Mouse (Mus musculus): ENCODE measurements around the gene Rnf31. TPM values are rescaled to one million over a fixed set of nuclear protein-coding genes. Genes with fewer than 3 reads are reported as not detected.

The Rnf31 gene
- 52.5 and 63.2 TPM in 2 replicates for polyA plus RNA-seq (2012; rRNA removed)

DNA sequence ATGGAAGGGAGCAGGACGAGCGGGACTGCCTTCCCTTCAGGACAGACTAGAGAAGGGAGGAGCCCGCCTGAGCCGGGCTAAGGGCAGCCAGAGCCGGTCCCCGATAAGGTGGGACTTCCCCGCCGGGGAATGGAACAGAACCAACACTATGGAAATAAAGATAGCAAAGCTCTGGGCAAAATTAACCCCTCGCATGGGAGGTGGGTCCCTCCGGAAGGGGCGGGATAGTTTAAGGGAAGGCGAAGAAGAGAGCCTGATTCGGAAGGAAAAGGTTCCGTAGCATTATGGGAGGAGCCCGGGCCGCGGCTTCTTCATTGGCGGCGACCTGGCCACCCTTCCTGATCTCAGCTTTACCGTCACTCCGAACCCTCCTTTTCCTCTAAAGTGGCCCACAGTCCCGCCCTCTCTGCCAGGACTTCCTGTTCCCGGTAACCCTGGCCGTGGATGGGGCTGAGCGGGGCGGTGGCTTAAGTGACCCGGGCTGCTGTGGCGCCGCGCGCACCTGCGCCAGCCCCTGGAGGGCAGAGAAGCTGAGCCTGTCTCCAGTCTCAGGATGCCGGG, at the start of gene Rnf31:
TSS of gene Rnf31 (plus strand) at position 378 of the 561 bp plus-strand sequence.
- Histone ChIP-seq H3K36me3 (ENCODE audit: control insufficient read depth, insufficient read depth, low read length) (peaks cover 33% of the 10 kb centered on the region), H3K27me3 (ENCODE audit: control insufficient read depth, insufficient read depth, low read length) (no peaks in the 10 kb centered on the region), H3K27ac (ENCODE audit: insufficient read depth, low read length) (peak within 1 kb of the TSS; percentile 95), H3K4me1 (ENCODE audit: control insufficient read depth, insufficient read depth, insufficient read length) (peaks cover 6% of the 10 kb centered on the region; the same call in 1 of the 2 replicates), H3K4me3 (ENCODE audit: extremely low read depth, insufficient read depth, insufficient read length) (peak within 1 kb of the TSS; percentile 83)
- WGBS, result under 1% methylated on average over 33 of the region's 33 CpGs
- peak; percentile 51 for TF ChIP-seq POLR2A (IDR thresholded peaks at IDR 0.05; ENCODE audit: low read depth, low read length)
- no peak for TF ChIP-seq CTCF (IDR thresholded peaks at IDR 0.05; ENCODE audit: extremely low read depth, insufficient read depth, insufficient read length, insufficient replicate concordance)
- peak; percentile 73 to 91 for DNase-seq (ENCODE audit: low read depth in 1 of 2, low spot score in 2 of 2)

DNA sequence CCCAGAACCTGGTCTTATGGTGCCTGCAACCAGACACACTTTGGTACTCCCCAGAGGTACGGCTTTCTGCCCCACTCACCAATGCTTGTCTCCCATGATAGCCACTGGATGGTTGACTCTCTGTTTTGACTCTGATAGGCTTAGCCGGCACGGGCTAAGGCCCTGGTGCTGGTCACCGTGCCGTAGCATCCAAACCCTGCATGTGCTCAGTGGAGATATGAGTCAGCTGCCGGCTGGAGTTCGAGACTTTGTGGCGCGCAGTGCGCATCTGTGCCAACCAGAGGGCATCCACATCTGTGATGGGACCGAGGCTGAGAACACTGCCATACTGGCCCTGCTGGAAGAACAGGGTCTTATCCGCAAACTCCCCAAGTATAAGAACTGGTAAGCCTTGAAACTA, 49.2 kb upstream of the Rnf31 start:
- Histone ChIP-seq H3K27me3 (ENCODE audit: control insufficient read depth, insufficient read depth, low read length) (no peaks in the 10 kb centered on the region), H3K27ac (ENCODE audit: insufficient read depth, low read length) (no peak overlapping the region), H3K4me3 (ENCODE audit: extremely low read depth, insufficient read depth, insufficient read length) (no peak overlapping the region), H3K4me1 (ENCODE audit: control insufficient read depth, insufficient read depth, insufficient read length) (peaks cover 9% of the 10 kb centered on the region; the same call in 1 of the 2 replicates), H3K36me3 (ENCODE audit: control insufficient read depth, insufficient read depth, low read length) (peaks cover 17% of the 10 kb centered on the region)
- DNase-seq (ENCODE audit: low read depth in 1 of 2, low spot score in 2 of 2), result no peak
- TF ChIP-seq CTCF (IDR thresholded peaks at IDR 0.05; ENCODE audit: extremely low read depth, insufficient read depth, insufficient read length, insufficient replicate concordance), result no peak
- no peak for TF ChIP-seq POLR2A (IDR thresholded peaks at IDR 0.05; ENCODE audit: low read depth, low read length)
- WGBS, result 83% methylated on average over 12 of the region's 12 CpGs

DNA sequence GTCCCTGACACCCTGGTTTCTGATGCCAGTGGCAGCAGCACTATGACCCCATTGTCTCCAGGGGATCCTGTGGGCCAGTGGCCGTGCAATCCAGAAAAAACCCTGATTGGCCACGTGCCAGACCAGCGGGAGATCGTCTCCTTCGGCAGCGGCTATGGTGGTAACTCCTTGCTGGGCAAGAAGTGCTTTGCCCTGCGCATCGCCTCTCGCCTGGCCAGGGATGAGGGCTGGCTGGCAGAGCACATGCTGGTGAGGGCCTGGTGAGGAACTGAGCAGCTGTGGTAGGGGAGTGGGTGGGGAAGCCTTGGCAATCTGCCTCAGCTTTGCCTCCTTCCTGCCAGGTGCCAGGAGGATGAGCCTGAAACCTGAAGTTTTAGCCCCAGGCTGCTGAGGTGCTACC, 47.2 kb upstream of the Rnf31 start:
- H3K4me1 ChIP-seq (ENCODE audit: control insufficient read depth, insufficient read depth, insufficient read length), result peaks cover 9% of the 10 kb centered on the region; the same call in 1 of the 2 replicates
- no peak overlapping the region for H3K4me3 ChIP-seq (ENCODE audit: extremely low read depth, insufficient read depth, insufficient read length)
- WGBS, result 83% methylated on average over 9 of the region's 9 CpGs
- peaks cover 34% of the 10 kb centered on the region for H3K36me3 ChIP-seq (ENCODE audit: control insufficient read depth, insufficient read depth, low read length)
- no peaks in the 10 kb centered on the region for H3K27me3 ChIP-seq (ENCODE audit: control insufficient read depth, insufficient read depth, low read length)
- H3K27ac ChIP-seq (ENCODE audit: insufficient read depth, low read length), result no peak overlapping the region
- no peak for DNase-seq (ENCODE audit: low read depth in 1 of 2, low spot score in 2 of 2)
- TF ChIP-seq CTCF (IDR thresholded peaks at IDR 0.05; ENCODE audit: extremely low read depth, insufficient read depth, insufficient read length, insufficient replicate concordance) (no peak), POLR2A (IDR thresholded peaks at IDR 0.05; ENCODE audit: low read depth, low read length) (no peak)

DNA sequence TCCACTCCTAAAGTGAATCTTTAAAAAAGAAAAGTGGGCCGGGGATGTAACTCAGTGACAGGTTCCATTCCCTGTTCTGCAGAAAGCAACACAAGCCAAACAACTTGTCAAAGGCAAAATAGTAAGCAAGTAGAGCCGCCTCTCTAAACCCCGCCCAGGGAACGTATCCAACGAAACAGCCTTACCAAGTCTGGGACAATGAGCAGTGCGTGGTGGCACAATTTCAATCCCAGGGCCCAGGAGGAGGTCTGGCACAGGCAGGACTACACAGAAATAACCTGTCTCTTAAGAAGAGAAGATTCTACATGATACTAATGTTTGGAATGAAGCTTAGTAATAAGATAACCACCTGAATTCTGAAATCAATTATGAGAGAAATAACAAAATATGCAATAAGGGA, 41.3 kb upstream of the Rnf31 start:
- Histone ChIP-seq H3K36me3 (ENCODE audit: control insufficient read depth, insufficient read depth, low read length) (peaks cover 22% of the 10 kb centered on the region), H3K27me3 (ENCODE audit: control insufficient read depth, insufficient read depth, low read length) (no peaks in the 10 kb centered on the region), H3K4me1 (ENCODE audit: control insufficient read depth, insufficient read depth, insufficient read length) (no peaks in the 10 kb centered on the region), H3K27ac (ENCODE audit: insufficient read depth, low read length) (no peak overlapping the region), H3K4me3 (ENCODE audit: extremely low read depth, insufficient read depth, insufficient read length) (no peak overlapping the region)
- WGBS, result 92% methylated on average over 6 of the region's 6 CpGs
- no peak for TF ChIP-seq CTCF (IDR thresholded peaks at IDR 0.05; ENCODE audit: extremely low read depth, insufficient read depth, insufficient read length, insufficient replicate concordance)
- no peak for TF ChIP-seq POLR2A (IDR thresholded peaks at IDR 0.05; ENCODE audit: low read depth, low read length)
- no peak for DNase-seq (ENCODE audit: low read depth in 1 of 2, low spot score in 2 of 2)

DNA sequence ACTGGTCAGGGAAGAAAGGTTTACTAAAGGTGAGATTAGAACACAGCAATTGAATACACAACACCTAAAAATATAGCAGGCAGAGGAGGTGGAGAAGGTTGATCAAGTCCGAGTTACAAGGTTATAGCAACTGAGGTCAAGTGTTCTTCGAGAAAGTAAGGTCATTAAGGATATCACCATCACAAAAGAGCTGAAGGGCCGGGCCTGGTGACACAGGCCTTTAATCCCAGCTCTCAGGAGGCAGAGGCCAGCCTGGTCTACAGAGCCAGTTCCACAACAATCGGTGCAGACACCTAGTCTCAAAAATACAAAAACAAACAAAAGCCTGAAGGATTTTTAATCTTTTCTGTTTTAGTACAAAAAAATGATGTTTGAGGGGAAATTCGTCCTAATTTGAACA, 40.2 kb upstream of the Rnf31 start:
- Histone ChIP-seq H3K27me3 (ENCODE audit: control insufficient read depth, insufficient read depth, low read length) (no peaks in the 10 kb centered on the region), H3K4me1 (ENCODE audit: control insufficient read depth, insufficient read depth, insufficient read length) (no peaks in the 10 kb centered on the region), H3K27ac (ENCODE audit: insufficient read depth, low read length) (no peak overlapping the region), H3K4me3 (ENCODE audit: extremely low read depth, insufficient read depth, insufficient read length) (no peak overlapping the region), H3K36me3 (ENCODE audit: control insufficient read depth, insufficient read depth, low read length) (peaks cover 17% of the 10 kb centered on the region)
- no peak for DNase-seq (ENCODE audit: low read depth in 1 of 2, low spot score in 2 of 2)
- 84% methylated on average over 5 of the region's 5 CpGs for WGBS
- no peak for TF ChIP-seq CTCF (IDR thresholded peaks at IDR 0.05; ENCODE audit: extremely low read depth, insufficient read depth, insufficient read length, insufficient replicate concordance)
- no peak for TF ChIP-seq POLR2A (IDR thresholded peaks at IDR 0.05; ENCODE audit: low read depth, low read length)

DNA sequence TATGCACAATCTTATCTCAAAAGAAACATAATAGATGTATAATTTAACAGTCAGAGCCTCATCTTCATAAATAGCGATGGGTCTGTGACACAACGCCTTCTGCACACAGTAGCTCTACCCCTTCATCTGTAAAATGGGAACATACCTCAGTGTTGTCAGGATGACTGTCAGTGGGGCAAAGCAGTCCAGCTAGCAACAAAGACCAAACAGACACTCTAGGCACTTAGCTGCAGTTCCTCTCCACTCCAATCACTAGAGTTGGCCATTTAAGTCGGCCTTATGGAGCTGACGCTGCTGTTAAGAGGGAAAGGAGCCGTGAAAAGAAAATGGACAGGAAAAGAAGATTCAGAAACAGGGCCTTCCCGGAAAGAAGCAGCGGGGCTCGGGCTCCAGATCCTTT, 39.7 kb upstream of the Rnf31 start:
- Histone ChIP-seq H3K36me3 (ENCODE audit: control insufficient read depth, insufficient read depth, low read length) (peaks cover 17% of the 10 kb centered on the region), H3K27me3 (ENCODE audit: control insufficient read depth, insufficient read depth, low read length) (no peaks in the 10 kb centered on the region), H3K4me1 (ENCODE audit: control insufficient read depth, insufficient read depth, insufficient read length) (no peaks in the 10 kb centered on the region), H3K27ac (ENCODE audit: insufficient read depth, low read length) (no peak overlapping the region), H3K4me3 (ENCODE audit: extremely low read depth, insufficient read depth, insufficient read length) (no peak overlapping the region)
- DNase-seq (ENCODE audit: low read depth in 1 of 2, low spot score in 2 of 2), result no peak
- 95% methylated on average over 8 of the region's 8 CpGs for WGBS
- TF ChIP-seq POLR2A (IDR thresholded peaks at IDR 0.05; ENCODE audit: low read depth, low read length) (no peak), CTCF (IDR thresholded peaks at IDR 0.05; ENCODE audit: extremely low read depth, insufficient read depth, insufficient read length, insufficient replicate concordance) (no peak)

DNA sequence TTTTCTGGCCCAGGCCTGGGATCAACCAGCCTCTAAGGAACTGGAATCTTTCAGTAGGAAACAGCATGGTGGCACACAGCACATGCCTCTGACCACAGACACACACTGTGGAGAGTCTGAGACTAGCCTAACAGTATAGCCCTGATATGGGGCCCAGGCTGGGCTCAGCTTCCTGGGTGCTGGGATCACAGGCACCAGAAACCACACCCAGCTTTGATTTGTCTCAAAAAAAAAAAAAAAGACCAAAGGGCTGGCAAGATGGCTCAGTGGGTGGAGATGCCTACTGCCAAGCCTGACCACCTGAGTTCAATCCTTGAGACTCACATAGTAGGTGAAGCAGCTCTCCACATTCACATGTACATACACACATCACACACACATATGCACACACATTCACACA, 36.9 kb upstream of the Rnf31 start:
- DNase-seq (ENCODE audit: low read depth in 1 of 2, low spot score in 2 of 2), result no peak
- H3K27me3 ChIP-seq (ENCODE audit: control insufficient read depth, insufficient read depth, low read length), result no peaks in the 10 kb centered on the region
- H3K4me1 ChIP-seq (ENCODE audit: control insufficient read depth, insufficient read depth, insufficient read length), result 0 out of 2 replicates have a peak, but pooled peaks cover 3% of the 10 kb centered on the region
- H3K27ac ChIP-seq (ENCODE audit: insufficient read depth, low read length), result no peak overlapping the region
- no peak overlapping the region for H3K4me3 ChIP-seq (ENCODE audit: extremely low read depth, insufficient read depth, insufficient read length)
- no peaks in the 10 kb centered on the region; the same call in 1 of the 2 replicates for H3K36me3 ChIP-seq (ENCODE audit: control insufficient read depth, insufficient read depth, low read length)
- TF ChIP-seq CTCF (IDR thresholded peaks at IDR 0.05; ENCODE audit: extremely low read depth, insufficient read depth, insufficient read length, insufficient replicate concordance) (no peak), POLR2A (IDR thresholded peaks at IDR 0.05; ENCODE audit: low read depth, low read length) (no peak)
